Mouse (Mus musculus) heart, postnatal 36 days (tissue): ENCODE measurements around the gene Spag6l. TPM values are rescaled to one million over a fixed set of nuclear protein-coding genes. Genes with fewer than 3 reads are reported as not detected.

ENCODE experiments used
- total RNA-seq, 2 experiments: library from RNA; stranded (reverse); gene quantifications; 2 replicates each; pipeline ENCODE4 v1.2.3; 2021

The Spag6l gene
- total RNA-seq, 2 experiments from 2014 or later, result 0.22 TPM; not detected in 1

Other genes starting within 250 kb of the Spag6l start
- 10 to 100 TPM; 42.6 to 52.5 TPM for gene Fgd4, start 228.9 kb downstream of the Spag6l start, total RNA-seq
- gene Olfr19, start 153.1 kb downstream of the Spag6l start, total RNA-seq, result not detected
- gene Igll1, start 34.5 kb upstream of the Spag6l start, total RNA-seq, result not detected
- 10 to 100 TPM; 25.2 to 32.6 TPM for gene Top3b, start 41.3 kb upstream of the Spag6l start, total RNA-seq
- not detected for gene Vpreb1, start 41.4 kb upstream of the Spag6l start, total RNA-seq
- 10 to 100 TPM; 25.0 to 25.8 TPM for gene Ppm1f, start 67.0 kb upstream of the Spag6l start, total RNA-seq
- 100 to 1,000 TPM; 109 to 110 TPM for gene Mapk1, start 153.9 kb upstream of the Spag6l start, total RNA-seq
- gene Ypel1, start 240.2 kb upstream of the Spag6l start, total RNA-seq, result 1 to 10 TPM; 1.6 to 2.0 TPM